Mouse (Mus musculus) embryonic facial prominence, embryonic 14.5 days (tissue): ENCODE measurements around the gene Ly6g6f. TPM values are rescaled to one million over a fixed set of nuclear protein-coding genes. Genes with fewer than 3 reads are reported as not detected.
A peak's percentile ranks its signal among the peaks of the same experiment; 100 is the strongest.
"Not testable (repeated sequence)": the region's sequence is repeated elsewhere in the genome, so short reads cannot be mapped to it uniquely, and the experiment has no call there.

Experiments
- ATAC-seq: fragments of 200-750 bp; cut with Nextera tagmentation; 2 replicates; pipeline ENCODE4 v1.8.0; 2017; ENCODE audit warnings: low read depth, moderate number of reproducible peaks, moderate TSS enrichment
- DNase-seq: peaks from one replicate; pipeline ENCODE4 v3.0.0-alpha.2; 2015; ENCODE audit warnings: low spot score
- H3K27ac ChIP-seq: fragments of 300-500 bp; sonication (generic); replicated peaks from 2 replicates; pipeline ENCODE4 v1.5.1; 2014; ENCODE audit warnings: low read depth, mild to moderate bottlenecking, low read length, moderate library complexity
- H3K27me3 ChIP-seq: fragments of 300-500 bp; sonication (generic); replicated peaks from 2 replicates; pipeline ENCODE4 v1.6.1; 2014; ENCODE audit warnings: low read length; ENCODE audit not compliant: control insufficient read depth, insufficient read depth
- H3K36me3 ChIP-seq: fragments of 300-500 bp; sonication (generic); 2 replicates; pipeline ENCODE4 v1.6.1; 2014; ENCODE audit warnings: low read length, mixed read lengths; ENCODE audit not compliant: control insufficient read depth, insufficient read depth
- H3K4me1 ChIP-seq: fragments of 300-500 bp; sonication (generic); 2 replicates; pipeline ENCODE4 v1.6.1; 2014; ENCODE audit warnings: antibody characterized with exemption, low read length; ENCODE audit not compliant: control insufficient read depth, insufficient read depth
- H3K4me2 ChIP-seq: fragments of 300-500 bp; sonication (generic); 2 replicates; pipeline ENCODE4 v1.6.1; 2014; ENCODE audit warnings: low read depth, mild to moderate bottlenecking, low read length, moderate library complexity, mixed read lengths
- H3K4me3 ChIP-seq: fragments of 300-500 bp; sonication (generic); 2 replicates; pipeline ENCODE4 v1.5.1; 2014; ENCODE audit warnings: low read depth, mild to moderate bottlenecking, low read length
- H3K9ac ChIP-seq: fragments of 300-500 bp; sonication (generic); 2 replicates; pipeline ENCODE4 v1.6.1; 2014; ENCODE audit warnings: low read depth, mild to moderate bottlenecking, low read length, moderate library complexity, mixed read lengths
- H3K9me3 ChIP-seq: fragments of 300-500 bp; sonication (generic); 2 replicates; pipeline ENCODE4 v1.6.1; 2016; ENCODE audit warnings: low read length; ENCODE audit not compliant: control insufficient read depth
- WGBS: fragments of 180-500 bp; shearing (Covaris S2); extraction: QIAGEN DNeasy Blood & Tissue Kit; methylation state at CpG from one replicate; pipeline ENCODE4 v1.1.7; 2014; 5-methylcytosine and 5-hydroxymethylcytosine counted together
- polyA plus RNA-seq: library from polyadenylated mRNA; unstranded; fragments of >200 nt; fragmentation: Nextera tagmentation; extraction: Ambion mirVana; gene quantifications from 2 replicates; pipeline ENCODE4 v1.2.1, GENCODE M21; 2014

Ly6g6f gene
- polyA plus RNA-seq, 1 experiment from 2014 or later: not detected

DNA sequence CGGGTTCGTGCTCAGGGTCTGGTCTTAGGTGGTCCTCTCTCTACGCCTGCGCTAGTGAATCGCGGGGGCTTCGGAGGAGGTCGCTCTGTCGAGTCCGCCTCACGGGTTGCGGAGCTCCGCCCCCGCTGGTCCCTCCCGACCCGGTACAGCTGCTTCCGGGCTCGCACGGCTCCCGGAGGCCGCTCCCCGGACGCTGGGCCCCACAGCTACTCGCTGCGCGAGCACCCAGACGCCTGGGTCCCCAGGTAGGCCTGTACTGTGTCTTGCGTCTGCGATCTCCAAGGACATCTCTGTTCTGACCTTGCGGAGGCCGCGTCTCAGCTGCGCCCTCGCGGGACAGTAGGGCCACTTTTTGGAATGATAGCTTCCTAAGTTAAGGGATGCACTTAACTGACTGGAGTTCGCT is 40.8 kb upstream of the Ly6g6f start, which contains the start of gene D17H6S53E:
TSS of gene D17H6S53E (plus strand) at position 168 of the 406 bp plus-strand sequence.
- Histone ChIP-seq H3K4me1 (peaks cover 13% of the 10 kb centered on the region), H3K27ac (peak within 1 kb of the TSS; percentile 75), H3K27me3 (no peaks in the 10 kb centered on the region), H3K9ac (peak within 1 kb of the TSS; percentile 78), H3K36me3 (peaks cover 29% of the 10 kb centered on the region; the same call in 1 of the 2 replicates), H3K4me2 (peak within 1 kb of the TSS; percentile 87), H3K9me3 (no peaks in the 10 kb centered on the region), H3K4me3 (peak within 1 kb of the TSS; percentile 76)
- ATAC-seq (peak; percentile 67), DNase-seq (peak; percentile 90)
- WGBS: 0% methylated on average over 22 of the region's 36 CpGs

DNA sequence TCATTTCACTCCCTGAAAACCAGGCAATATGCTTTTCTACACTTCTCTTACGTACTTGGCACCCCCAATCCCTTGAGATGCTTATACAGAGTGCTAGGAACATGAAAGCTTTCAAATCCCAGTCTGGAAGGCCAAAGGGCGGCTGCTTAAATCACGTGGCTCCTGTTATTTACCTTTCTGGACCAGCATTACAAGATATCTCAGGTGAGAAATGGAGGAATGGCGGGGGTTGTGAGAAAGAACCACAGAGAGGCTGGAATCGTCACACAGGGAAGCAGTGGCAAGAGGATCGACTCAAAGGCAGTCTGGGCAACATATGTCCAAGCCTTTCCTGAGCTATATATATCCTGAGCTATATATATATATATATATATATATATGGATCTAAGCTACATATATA is 40.2 kb upstream of the Ly6g6f start:
- Histone ChIP-seq H3K4me2 (peak overlapping the region; percentile 87), H3K27ac (peak overlapping the region; percentile 75), H3K27me3 (no peaks in the 10 kb centered on the region), H3K4me1 (peaks cover 13% of the 10 kb centered on the region), H3K36me3 (peaks cover 29% of the 10 kb centered on the region; the same call in 1 of the 2 replicates), H3K9me3 (no peaks in the 10 kb centered on the region), H3K4me3 (peak overlapping the region; percentile 76), H3K9ac (peak overlapping the region; percentile 78)
- WGBS: 26% methylated on average over 6 of the region's 6 CpGs
- DNase-seq (no peak), ATAC-seq (no peak)

DNA sequence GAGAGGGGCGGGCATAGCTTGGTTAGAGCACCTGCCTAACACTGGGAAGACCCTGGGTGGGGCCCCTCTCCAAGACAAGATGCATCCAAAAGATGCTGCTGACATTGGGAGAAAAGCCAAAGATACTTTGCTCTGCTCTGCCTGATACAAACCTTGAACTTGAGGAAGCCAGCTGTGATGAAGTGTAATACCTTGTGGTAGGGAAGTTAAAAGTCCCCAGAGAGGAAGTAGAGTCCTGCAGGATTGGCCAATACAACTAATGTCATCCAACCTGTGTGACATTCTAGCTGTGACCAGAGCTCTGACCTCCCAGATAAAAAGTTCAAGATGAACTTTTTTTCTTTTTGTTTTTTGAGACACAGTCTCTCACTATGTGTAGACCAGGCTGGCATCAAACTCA is 39.7 kb upstream of the Ly6g6f start:
- Histone ChIP-seq H3K4me1 (peaks cover 15% of the 10 kb centered on the region), H3K9me3 (no peaks in the 10 kb centered on the region), H3K4me2 (0 out of 2 replicates have a peak overlapping the region, but pooled peaks have one; percentile 87), H3K27ac (no peak overlapping the region), H3K9ac (peak overlapping the region; percentile 78; the same call in 1 of the 2 replicates), H3K27me3 (no peaks in the 10 kb centered on the region), H3K36me3 (peaks cover 28% of the 10 kb centered on the region; the same call in 1 of the 2 replicates), H3K4me3 (no peak overlapping the region)
- 85% methylated on average over 1 of the region's 1 CpGs for WGBS
- no peak for DNase-seq
- ATAC-seq: no peak

DNA sequence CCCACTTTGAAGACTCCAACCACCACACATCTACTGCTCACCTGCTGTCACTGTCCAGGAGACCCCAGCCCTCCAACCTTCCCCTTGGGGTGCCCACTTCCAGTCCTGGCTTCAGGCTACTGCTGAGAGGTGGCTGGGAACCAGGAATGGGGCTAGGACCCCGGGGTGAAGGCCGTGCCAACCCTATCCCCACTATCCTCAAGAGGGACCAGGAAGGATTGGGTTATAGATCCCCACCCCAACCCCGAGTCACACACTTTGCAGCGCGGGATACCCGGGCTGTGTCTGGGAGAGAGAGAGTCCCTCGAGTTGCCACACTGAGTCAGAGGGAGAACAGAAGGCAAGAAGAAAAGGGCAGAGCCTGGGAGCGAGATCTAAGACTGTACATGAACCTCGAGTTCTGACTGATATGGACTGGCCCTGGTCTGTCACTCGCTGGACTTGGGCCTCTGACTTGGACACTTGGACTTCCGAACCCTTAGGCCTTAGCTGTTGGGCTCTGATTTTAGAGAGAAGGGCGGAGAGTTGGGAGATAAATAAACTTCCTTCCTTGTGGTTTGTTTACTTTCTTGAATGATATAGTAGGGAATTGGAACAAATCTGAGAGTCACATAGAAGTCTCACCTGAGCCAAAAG is 39.0 kb upstream of the Ly6g6f start:
- H3K27ac ChIP-seq, H3K4me3 ChIP-seq, H3K4me2 ChIP-seq, H3K9ac ChIP-seq, ATAC-seq, H3K27me3 ChIP-seq, H3K9me3 ChIP-seq, DNase-seq: not testable (repeated sequence)
- WGBS: 93% methylated on average over 12 of the region's 12 CpGs
- peaks cover 19% of the 10 kb centered on the region for H3K4me1 ChIP-seq
- peaks cover 25% of the 10 kb centered on the region; the same call in 1 of the 2 replicates for H3K36me3 ChIP-seq

- 85% methylated on average over 9 of the region's 9 CpGs for WGBS
- H3K4me2 ChIP-seq, H3K9me3 ChIP-seq, H3K27ac ChIP-seq, H3K9ac ChIP-seq, ATAC-seq, H3K4me3 ChIP-seq, DNase-seq, H3K27me3 ChIP-seq: not testable (repeated sequence)
- H3K4me1 ChIP-seq: peaks cover 19% of the 10 kb centered on the region
- peaks cover 25% of the 10 kb centered on the region for H3K36me3 ChIP-seq
Measured at GRCm38 (mm10) chr17:35123287-35123686, 37.9 kb upstream of the Ly6g6f start.

GRCm38 (mm10) chr17:35121871-35122303 is 36.5 kb upstream of the Ly6g6f start, which contains the start of gene Csnk2b:
TSS of gene Csnk2b (minus strand) at chr17:35122053.
- DNase-seq: peak; percentile 85
- Histone ChIP-seq H3K27ac (peak within 1 kb of the TSS; percentile 92), H3K9me3 (no peaks in the 10 kb centered on the region), H3K4me2 (peak within 1 kb of the TSS; percentile 93), H3K36me3 (peaks cover 34% of the 10 kb centered on the region), H3K4me3 (peak within 1 kb of the TSS; percentile 88), H3K27me3 (no peaks in the 10 kb centered on the region), H3K9ac (peak within 1 kb of the TSS; percentile 90), H3K4me1 (peaks cover 15% of the 10 kb centered on the region)
- WGBS: 1% methylated on average over 19 of the region's 19 CpGs
- ATAC-seq: no peak; the same call in 1 of the 2 replicates

- Histone ChIP-seq H3K36me3 (peaks cover 40% of the 10 kb centered on the region), H3K27me3 (no peaks in the 10 kb centered on the region), H3K9me3 (no peaks in the 10 kb centered on the region), H3K4me3 (peak within 1 kb of the TSS; percentile 88), H3K9ac (peak within 1 kb of the TSS; percentile 90), H3K4me1 (peaks cover 11% of the 10 kb centered on the region), H3K27ac (peak within 1 kb of the TSS; percentile 92), H3K4me2 (peak within 1 kb of the TSS; percentile 93)
- peak; percentile 95 for ATAC-seq
- WGBS: under 1% methylated on average over 34 of the region's 50 CpGs
- DNase-seq: peak; percentile 100
Measured at GRCm38 (mm10) chr17:35121143-35121799, 35.9 kb upstream of the Ly6g6f start, which contains the start of gene Gpank1. TSS of gene Gpank1 (plus strand) at chr17:35121455.

GRCm38 (mm10) chr17:35120745-35121142 is 35.3 kb upstream of the Ly6g6f start:
- peaks cover 45% of the 10 kb centered on the region for H3K36me3 ChIP-seq
- ATAC-seq (no peak), DNase-seq (no peak)
- peaks cover 10% of the 10 kb centered on the region for H3K4me1 ChIP-seq
- no peaks in the 10 kb centered on the region for H3K9me3 ChIP-seq
- no peaks in the 10 kb centered on the region for H3K27me3 ChIP-seq
- H3K9ac ChIP-seq: peak overlapping the region; percentile 90
- H3K4me3 ChIP-seq: peak overlapping the region; percentile 88
- H3K27ac ChIP-seq: peak overlapping the region; percentile 69
- WGBS: under 1% methylated on average over 33 of the region's 33 CpGs
- peak overlapping the region; percentile 81 for H3K4me2 ChIP-seq
